Mouse (Mus musculus) brain, adult 10 weeks (tissue): ENCODE data around the gene Sh2d4b. TPM values are rescaled to one million over a fixed set of nuclear protein-coding genes. Genes with fewer than 3 reads are reported as not detected.

Source experiments
- polyA plus RNA-seq: library from polyadenylated mRNA; stranded (reverse); fragments of 350-450 nt; fragmentation: Illumina TruSeq; extraction: RNeasy Lipid Tissue Mini Kit (QIAGEN cat#74804); gene quantifications from one replicate; pipeline ENCODE4 v1.2.3, GENCODE M21; 2015; ENCODE audit warnings: low read depth, low replicate concordance

The Sh2d4b gene
- 1.3 TPM for polyA plus RNA-seq

DNA sequence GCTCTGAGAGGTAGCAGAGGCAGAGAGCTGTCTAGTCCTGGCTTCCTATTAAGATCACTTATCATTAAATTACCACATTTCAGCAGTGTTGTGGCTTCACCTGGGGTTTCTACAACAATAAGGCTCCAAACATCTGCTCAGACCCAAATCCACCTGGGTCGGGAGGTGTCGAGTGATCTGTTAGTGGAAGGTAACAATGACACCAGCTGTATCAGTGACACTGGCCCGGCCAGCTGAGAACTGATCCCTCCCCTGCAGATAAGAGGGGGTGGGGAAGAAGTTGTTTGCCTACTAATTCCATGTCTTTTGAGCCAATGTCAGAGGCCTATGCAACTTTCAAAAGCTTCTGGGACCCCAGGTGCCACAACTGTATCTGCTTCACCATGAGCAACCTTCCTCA lies at the start of gene Sh2d4b:
Sh2d4b (minus strand) TSS at position 71 of the 400 bp plus-strand sequence.

Other genes starting within 250 kb of the Sh2d4b start
- 40.9 TPM for gene Tspan14, start 73.5 kb upstream of the Sh2d4b start, polyA plus RNA-seq
- 189 TPM for gene Fam213a, start 120.5 kb upstream of the Sh2d4b start, polyA plus RNA-seq
- gene Dydc2, start 175.9 kb upstream of the Sh2d4b start, polyA plus RNA-seq: 1.5 TPM
- gene Dydc1, start 179.6 kb upstream of the Sh2d4b start, polyA plus RNA-seq: not detected
- gene Mat1a, start 211.8 kb upstream of the Sh2d4b start, polyA plus RNA-seq: 0.27 TPM
- gene Sftpa1, start 238.5 kb upstream of the Sh2d4b start, polyA plus RNA-seq: not detected